Mouse (Mus musculus) left cerebral cortex, postnatal 36 days (tissue): ENCODE data around the gene Lag3. TPM values are rescaled to one million over a fixed set of nuclear protein-coding genes. Genes with fewer than 3 reads are reported as not detected.

ENCODE experiments used
- DNase-seq, 2 experiments: peaks; one replicate each; pipeline ENCODE4 v3.0.0; 2021 to 2022; ENCODE audit warnings: low spot score in 2 of 2, mixed read lengths in 1 of 2
- intact Hi-C: fragments of 180-260 bp; cut with DNase I; formaldehyde crosslinking; loops from one replicate; pipeline ENCODE4 v1.15.1; 2025
- total RNA-seq, 2 experiments: library from RNA; stranded (reverse); gene quantifications; 2 replicates each; pipeline ENCODE4 v1.2.3; 2021

Lag3 gene
- 1 to 10 TPM; 2.7 to 3.1 TPM for total RNA-seq

DNA sequence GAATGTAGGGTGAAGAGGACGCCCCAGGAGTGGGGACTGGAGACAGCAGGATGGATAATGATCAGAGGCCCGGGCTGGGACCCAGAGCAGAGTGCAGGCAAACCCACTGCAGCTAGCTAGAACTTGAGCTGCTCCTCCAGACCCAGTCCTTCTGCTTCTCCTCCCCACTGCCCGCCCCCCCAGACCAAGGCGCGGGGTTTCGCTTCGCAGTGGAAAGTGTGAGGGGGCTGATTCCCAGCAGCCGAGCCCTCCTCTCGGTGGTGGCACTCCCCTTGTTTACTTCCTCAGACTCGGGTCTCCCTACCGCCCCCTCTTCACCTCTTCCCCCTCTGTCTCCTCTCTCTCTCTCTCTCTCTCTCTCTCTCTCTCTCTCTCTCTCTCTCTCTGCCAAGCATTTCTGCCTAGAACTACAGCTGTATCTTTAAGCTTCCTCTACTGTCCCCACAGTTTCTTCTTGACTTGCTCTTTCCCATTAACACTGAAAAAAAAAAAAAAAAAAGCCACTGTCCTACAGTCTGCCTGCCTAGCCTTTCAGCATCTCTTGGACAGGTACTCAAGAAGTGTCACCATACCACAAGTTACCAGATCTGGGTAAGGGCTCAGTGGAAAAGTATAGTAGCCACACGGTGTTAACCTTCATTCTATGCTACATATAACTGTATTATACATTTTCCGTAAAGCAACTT, at the start of gene Lag3:
Gene Lag3 (minus strand): TSS at position 173 of the 686 bp plus-strand sequence.
- intact Hi-C loops: no loop called here
- no peak for DNase-seq

DNA sequence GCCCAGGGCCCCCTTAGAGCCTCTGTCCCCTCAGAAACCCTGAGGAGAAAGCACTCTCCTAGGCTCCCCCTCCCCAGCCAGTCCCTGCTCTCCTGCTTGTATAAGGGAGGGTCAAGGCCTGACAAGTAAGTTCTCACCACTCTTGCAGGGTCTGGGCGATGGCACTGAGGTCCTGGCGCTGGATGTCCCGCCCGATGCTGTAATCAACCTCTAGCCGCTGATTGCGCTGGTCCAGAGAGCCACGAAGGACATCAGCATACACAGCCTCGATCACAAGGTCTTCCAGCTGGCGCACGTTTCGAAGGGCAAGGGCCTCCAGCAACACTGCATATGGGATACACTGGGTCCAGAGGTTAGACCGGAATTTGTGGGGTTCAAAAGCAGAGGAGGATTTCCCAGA, 49.5 kb upstream of the Lag3 start:
- intact Hi-C loops: no loop called here
- DNase-seq: no peak

- no peak for DNase-seq
- intact Hi-C loops: no loop called here
These were observed 48.5 kb upstream of the Lag3 start for GRCm38 (mm10) chr6:124959960-124960359.

GRCm38 (mm10) chr6:124958127-124958526, 46.6 kb upstream of the Lag3 start:
- intact Hi-C loops: no loop called here
- no peak for DNase-seq

- DNase-seq: no peak
- intact Hi-C loops: no loop called here
These were observed 43.7 kb upstream of the Lag3 start for GRCm38 (mm10) chr6:124955212-124955611.

- DNase-seq: no peak
- intact Hi-C loops: no loop called here
These were observed 42.6 kb upstream of the Lag3 start for GRCm38 (mm10) chr6:124953991-124954715.

DNA sequence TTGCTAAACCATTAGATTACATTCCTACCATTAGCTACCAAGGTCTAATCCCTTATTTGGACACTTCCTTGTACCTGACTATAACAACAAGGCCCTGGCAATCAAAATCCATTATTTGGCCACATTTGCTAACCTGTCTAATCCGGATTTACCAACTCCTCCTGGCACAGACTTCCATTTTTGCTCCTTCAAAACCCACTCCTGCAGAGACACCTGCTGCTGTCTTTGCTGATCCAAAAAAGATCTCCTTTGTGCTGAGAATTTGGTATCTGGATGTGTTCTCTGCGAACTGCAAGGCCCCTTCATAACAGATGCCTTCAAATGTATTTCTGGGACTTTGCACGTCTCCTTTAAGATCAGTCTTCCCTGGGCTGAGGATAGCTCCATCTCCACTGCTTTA, 32.0 kb upstream of the Lag3 start:
- intact Hi-C loops: no loop called here
- DNase-seq: no peak

GRCm38 (mm10) chr6:124941679-124942078, 30.2 kb upstream of the Lag3 start:
- intact Hi-C loops: no loop called here
- DNase-seq: no peak

- DNase-seq: no peak
- intact Hi-C loops: no loop called here
These were observed 27.0 kb upstream of the Lag3 start for GRCm38 (mm10) chr6:124938554-124938953.

DNA sequence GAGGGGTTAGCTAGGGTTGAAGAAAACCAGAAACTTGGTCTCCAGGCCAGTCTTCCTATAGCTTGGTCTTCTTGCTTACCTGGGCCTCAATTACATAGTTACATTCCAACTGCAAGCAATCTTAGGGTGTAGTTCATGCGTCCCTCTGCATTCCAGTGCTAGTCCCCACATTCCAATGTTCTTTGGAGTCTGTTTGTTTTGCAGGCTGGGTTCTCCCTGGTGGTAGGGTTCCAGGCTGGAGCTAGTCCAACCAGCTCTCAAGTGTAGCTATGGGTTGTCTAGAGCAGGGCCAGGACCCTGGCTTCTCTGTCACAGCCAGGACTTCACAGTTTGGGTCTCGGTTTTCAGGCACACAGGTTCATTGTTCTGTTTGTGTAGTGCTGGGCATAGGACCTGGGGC, 26.0 kb upstream of the Lag3 start:
- intact Hi-C loops: no loop called here
- DNase-seq: no peak

DNA sequence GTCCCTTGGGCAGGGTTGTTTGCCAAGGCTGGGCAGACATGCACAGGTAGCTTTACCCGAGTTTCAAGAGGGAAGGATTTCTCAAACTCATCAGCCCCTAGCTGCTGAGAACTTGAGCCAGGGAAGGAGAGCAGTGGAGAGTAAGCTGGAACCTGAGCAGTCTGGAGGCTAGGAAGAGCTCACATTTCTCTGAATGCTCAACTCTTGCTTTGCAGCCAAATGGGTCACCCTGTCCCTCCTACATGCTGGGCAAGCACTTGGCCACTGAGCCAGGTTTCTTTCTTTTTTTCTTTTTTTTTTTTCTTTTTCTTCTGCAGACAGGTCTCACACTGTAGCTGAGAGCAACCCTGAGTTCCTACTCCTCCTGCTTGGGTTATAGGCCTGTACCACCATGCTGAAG, 25.2 kb upstream of the Lag3 start:
- intact Hi-C loops: no loop called here

DNA sequence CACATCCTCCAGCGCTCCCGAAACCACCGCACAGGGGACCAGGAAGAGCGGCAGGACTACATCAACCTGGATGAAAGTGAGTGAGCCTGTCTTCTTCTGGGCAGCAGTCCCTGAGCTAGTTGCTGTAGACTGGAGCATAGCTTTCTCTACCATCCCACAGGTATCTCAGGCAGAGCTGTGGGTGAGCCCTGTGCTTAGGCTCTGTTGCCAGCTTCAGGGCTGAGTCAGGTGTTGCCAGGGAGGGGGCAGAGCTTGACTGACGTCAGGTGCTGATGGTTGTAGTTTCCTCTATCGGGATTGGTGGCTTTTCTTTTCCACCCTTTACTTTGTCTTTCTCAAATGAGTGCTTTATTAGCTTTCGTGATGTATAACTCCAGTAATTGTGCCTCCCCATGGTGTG, 23.2 kb upstream of the Lag3 start:
- intact Hi-C loops: loop anchor here (5.0 kb wide), 1 partner anchor 148 kb away; no protein-coding TSS in a partner anchor
- DNase-seq: no peak

More for the DNA sequence above, 25.2 kb upstream of the Lag3 start:
- no peak for DNase-seq

GRCm38 (mm10) chr6:124933127-124933526, 21.6 kb upstream of the Lag3 start:
- intact Hi-C loops: loop anchor here (5.0 kb wide), 1 partner anchor 149 kb away; no protein-coding TSS in a partner anchor
- DNase-seq: no peak

- DNase-seq: no peak
- intact Hi-C loops: loop anchor here (5.0 kb wide), 1 partner anchor 150 kb away; no protein-coding TSS in a partner anchor
These were observed 20.8 kb upstream of the Lag3 start for GRCm38 (mm10) chr6:124932314-124932695.

- no peak for DNase-seq
These were observed 20.2 kb upstream of the Lag3 start for GRCm38 (mm10) chr6:124931525-124932313.

GRCm38 (mm10) chr6:124930754-124931524, 19.4 kb upstream of the Lag3 start, which contains the start of gene Mlf2:
Gene Mlf2 (plus strand): TSS chr6:124931386.
- peak; percentile 98 to 99 for DNase-seq
- intact Hi-C loops: loop anchor here (1.0 to 5.0 kb wide), 4 partner anchors 14 to 151 kb away; partner anchors contain the start of gene P3h3

More at GRCm38 (mm10) chr6:124931525-124932313, 20.2 kb upstream of the Lag3 start:
- intact Hi-C loops: loop anchor here (1.0 to 5.0 kb wide), 4 partner anchors 14 to 151 kb away; partner anchors contain the start of gene P3h3

- intact Hi-C loops: loop anchor here (2.0 to 5.0 kb wide), 2 partner anchors 73 to 152 kb away; partner anchors contain the start of gene P3h3
These were observed 18.7 kb upstream of the Lag3 start for GRCm38 (mm10) chr6:124930231-124930630.

DNA sequence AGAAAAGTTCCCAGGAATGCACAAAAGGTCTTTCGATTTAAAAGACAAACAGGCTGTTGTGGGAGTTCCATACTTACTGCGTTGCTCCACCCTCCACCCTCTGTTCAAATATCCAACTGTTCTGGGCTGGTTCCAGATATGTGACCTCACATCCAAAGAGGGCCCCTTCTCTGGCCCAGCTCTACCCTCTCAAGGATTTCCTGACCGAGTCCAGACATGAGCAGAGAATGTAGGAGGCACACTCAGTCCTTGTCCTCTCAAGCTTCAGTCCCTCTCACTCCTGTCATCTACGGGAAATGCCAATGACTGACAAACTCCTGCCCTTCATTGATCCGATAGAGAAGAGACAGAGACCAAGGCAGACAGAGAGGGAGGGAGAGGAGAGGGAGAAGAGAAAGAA, 14.4 kb upstream of the Lag3 start:
- intact Hi-C loops: no loop called here
- no peak for DNase-seq

More at GRCm38 (mm10) chr6:124930231-124930630, 18.7 kb upstream of the Lag3 start:
- no peak for DNase-seq

GRCm38 (mm10) chr6:124925173-124925793, 13.8 kb upstream of the Lag3 start:
- intact Hi-C loops: no loop called here

More at GRCm38 (mm10) chr6:124925173-124925793, 13.8 kb upstream of the Lag3 start:
- DNase-seq: no peak
